Mouse (Mus musculus) limb, embryonic 13.5 days (tissue): ENCODE data around the gene Ssna1. TPM values are rescaled to one million over a fixed set of nuclear protein-coding genes. Genes with fewer than 3 reads are reported as not detected.
"Not testable (repeated sequence)": the region's sequence is repeated elsewhere in the genome, so short reads cannot be mapped to it uniquely, and the experiment has no call there.

Source experiments
- ATAC-seq: fragments of 200-750 bp; cut with Nextera tagmentation; 2 replicates; pipeline ENCODE4 v1.8.0; 2017; ENCODE audit warnings: low read depth, moderate number of reproducible peaks, moderate TSS enrichment; ENCODE audit not compliant: low FRiP score
- H3K27ac ChIP-seq: fragments of 300-500 bp; sonication (generic); 2 replicates; pipeline ENCODE4 v1.5.1; 2015; ENCODE audit warnings: inconsistent platforms, mild to moderate bottlenecking, moderate library complexity
- H3K27me3 ChIP-seq: fragments of 300-500 bp; sonication (generic); 2 replicates; pipeline ENCODE4 v1.6.1; 2015; ENCODE audit warnings: mild to moderate bottlenecking, inconsistent platforms
- H3K36me3 ChIP-seq: fragments of 300-500 bp; sonication (generic); 2 replicates; pipeline ENCODE4 v1.6.1; 2015; ENCODE audit warnings: inconsistent platforms, mild to moderate bottlenecking, moderate library complexity
- H3K4me1 ChIP-seq: fragments of 300-500 bp; sonication (generic); 2 replicates; pipeline ENCODE4 v1.6.1; 2015; ENCODE audit warnings: inconsistent platforms
- H3K4me2 ChIP-seq: fragments of 300-500 bp; sonication (generic); replicated peaks from 2 replicates; pipeline ENCODE4 v1.6.1; 2015; ENCODE audit warnings: inconsistent platforms, mild to moderate bottlenecking, moderate library complexity
- H3K4me3 ChIP-seq: fragments of 300-500 bp; sonication (generic); 2 replicates; pipeline ENCODE4 v1.5.1; 2015; ENCODE audit warnings: moderate library complexity, mild to moderate bottlenecking, inconsistent platforms
- H3K9ac ChIP-seq: fragments of 300-500 bp; sonication (generic); 2 replicates; pipeline ENCODE4 v1.6.1; 2015; ENCODE audit warnings: mild to moderate bottlenecking, inconsistent platforms
- H3K9me3 ChIP-seq: fragments of 300-500 bp; sonication (generic); 2 replicates; pipeline ENCODE4 v1.6.1; 2016; ENCODE audit warnings: inconsistent platforms
- WGBS: fragments of 180-500 bp; shearing (Covaris S2); methylation state at CpG from one replicate; pipeline ENCODE4 v1.1.7; 2015; 5-methylcytosine and 5-hydroxymethylcytosine counted together
- polyA plus RNA-seq: library from polyadenylated mRNA; unstranded; fragments of >200 nt; fragmentation: Nextera tagmentation; extraction: Ambion mirVana; gene quantifications from 2 replicates; pipeline ENCODE4 v1.2.1, GENCODE M21; 2015

Ssna1 gene
- polyA plus RNA-seq, 1 experiment from 2014 or later: 234 TPM

DNA sequence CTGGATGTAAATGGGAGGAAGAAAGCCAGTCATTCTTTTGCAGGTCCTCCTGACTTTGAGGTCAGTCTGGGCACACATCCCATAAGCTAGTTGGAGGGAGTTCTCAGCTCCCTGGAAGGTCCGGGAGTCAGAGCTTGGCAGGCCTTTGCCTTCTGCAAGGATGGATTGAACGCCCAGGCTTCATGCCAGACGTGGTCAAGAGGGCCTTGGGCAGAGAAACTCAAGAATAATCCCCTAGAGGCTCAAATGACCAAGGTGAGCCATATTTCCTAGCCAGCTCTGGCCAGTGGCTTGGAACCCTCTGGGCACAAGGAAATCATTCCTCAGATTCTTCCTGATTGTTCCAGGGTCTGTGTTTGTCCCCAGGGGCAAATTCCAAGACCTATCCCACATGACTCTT is 7.4 kb downstream of the Ssna1 start:
- peaks cover 14% of the 10 kb centered on the region for H3K36me3 ChIP-seq
- H3K27ac ChIP-seq: no peak overlapping the region
- peak overlapping the region; percentile 99; the same call in 1 of the 2 replicates for H3K4me2 ChIP-seq
- WGBS: 66% methylated on average over 3 of the region's 3 CpGs
- peaks cover 39% of the 10 kb centered on the region for H3K4me1 ChIP-seq
- peak overlapping the region; percentile 79 for H3K9ac ChIP-seq
- peaks cover 22% of the 10 kb centered on the region for H3K27me3 ChIP-seq
- no peak overlapping the region for H3K4me3 ChIP-seq
- ATAC-seq: no peak
- no peaks in the 10 kb centered on the region for H3K9me3 ChIP-seq

- Histone ChIP-seq H3K9ac (peak overlapping the region; percentile 79; the same call in 1 of the 2 replicates), H3K36me3 (peaks cover 9% of the 10 kb centered on the region), H3K4me1 (peaks cover 39% of the 10 kb centered on the region), H3K27ac (no peak overlapping the region), H3K4me3 (peak overlapping the region; percentile 68), H3K9me3 (no peaks in the 10 kb centered on the region), H3K4me2 (peak overlapping the region; percentile 99), H3K27me3 (peaks cover 22% of the 10 kb centered on the region)
- ATAC-seq: no peak
- 71% methylated on average over 5 of the region's 5 CpGs for WGBS
These were observed 8.0 kb downstream of the Ssna1 start for GRCm38 (mm10) chr2:25264286-25264660.

DNA sequence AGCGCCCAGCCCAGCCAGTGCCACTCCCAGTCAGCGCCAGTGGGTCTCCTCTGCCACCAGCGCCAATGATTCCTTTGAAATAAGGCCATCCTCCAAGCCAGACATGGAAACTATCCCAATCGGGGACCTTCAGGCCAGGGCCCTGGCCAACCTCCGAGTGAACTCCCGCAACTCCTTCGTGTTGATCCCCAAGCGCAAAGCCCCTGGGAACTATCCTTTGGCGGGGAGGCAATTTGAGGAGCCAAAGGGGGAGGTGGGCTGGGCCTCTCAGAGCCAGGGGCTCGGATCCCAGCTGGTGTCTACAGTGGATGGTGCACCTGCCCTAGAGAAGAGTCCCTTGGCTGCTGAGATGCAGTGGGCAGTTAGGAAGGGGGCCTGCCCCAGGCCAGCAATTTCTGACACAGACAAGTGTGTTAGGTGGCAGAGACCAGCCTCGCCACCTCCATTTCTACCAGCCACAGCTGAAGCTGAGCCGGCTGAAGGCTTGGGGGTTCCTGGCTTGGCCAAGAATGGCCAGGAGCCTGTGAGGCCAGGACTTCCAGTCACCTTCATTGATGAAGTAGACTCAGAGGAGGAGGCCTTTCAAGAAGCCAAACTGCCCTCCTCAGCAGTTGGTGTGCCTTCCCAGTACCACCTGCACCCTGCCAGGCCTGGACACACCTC is 8.5 kb downstream of the Ssna1 start:
- peaks cover 9% of the 10 kb centered on the region; the same call in 1 of the 2 replicates for H3K36me3 ChIP-seq
- peaks cover 22% of the 10 kb centered on the region for H3K27me3 ChIP-seq
- H3K4me3 ChIP-seq: peak overlapping the region; percentile 68
- no peak for ATAC-seq
- no peaks in the 10 kb centered on the region for H3K9me3 ChIP-seq
- 18% methylated on average over 12 of the region's 12 CpGs for WGBS
- peaks cover 39% of the 10 kb centered on the region for H3K4me1 ChIP-seq
- no peak overlapping the region for H3K27ac ChIP-seq
- peak overlapping the region; percentile 79 for H3K9ac ChIP-seq
- peak overlapping the region; percentile 99 for H3K4me2 ChIP-seq

DNA sequence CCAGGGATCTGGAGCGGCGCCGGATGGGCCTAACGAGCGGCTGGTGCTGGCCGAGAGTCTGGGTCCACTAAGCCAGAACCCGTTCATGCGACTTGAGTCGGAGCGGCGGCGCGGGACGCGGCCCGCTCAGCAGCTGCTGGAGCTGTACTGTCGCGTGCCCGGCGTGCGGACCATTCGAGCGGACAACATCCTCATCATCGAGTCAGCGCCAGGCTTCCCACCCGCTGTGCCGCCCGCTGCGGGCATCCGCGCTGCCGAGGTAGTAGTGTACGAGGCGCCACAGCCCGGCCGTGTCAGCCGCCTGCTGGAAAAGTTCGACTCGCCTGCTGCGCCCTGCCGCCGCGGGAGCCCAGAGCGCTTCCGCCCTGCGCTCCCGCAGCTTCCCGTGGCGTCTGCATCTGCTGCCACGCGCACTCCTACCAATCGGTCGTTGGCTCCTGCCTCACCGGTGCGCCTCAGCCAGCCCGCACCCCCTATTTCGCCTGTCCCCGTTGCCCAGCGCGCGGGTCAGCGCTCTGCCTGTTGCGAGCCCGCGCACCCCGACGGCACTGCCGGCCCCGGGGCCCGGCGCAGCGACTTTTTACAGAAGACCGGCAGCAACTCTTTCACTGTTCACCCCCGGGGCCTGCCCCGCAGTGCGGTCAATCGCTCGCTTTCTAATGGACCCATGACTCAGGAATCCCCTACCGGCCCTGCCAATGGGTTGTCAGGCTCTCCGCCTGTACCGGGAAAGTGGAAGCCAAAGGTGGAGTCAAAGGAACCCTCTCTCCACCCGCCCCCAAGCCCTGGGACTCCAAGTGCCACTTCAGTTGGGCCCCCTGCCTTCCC is 9.2 kb downstream of the Ssna1 start:
- WGBS: under 1% methylated on average over 82 of the region's 82 CpGs
- ATAC-seq: no peak
- Histone ChIP-seq H3K9ac (peak overlapping the region; percentile 79), H3K36me3 (0 out of 2 replicates have a peak, but pooled peaks cover 6% of the 10 kb centered on the region), H3K4me3 (peak overlapping the region; percentile 68), H3K4me2 (peak overlapping the region; percentile 99), H3K27me3 (peaks cover 22% of the 10 kb centered on the region), H3K4me1 (peaks cover 39% of the 10 kb centered on the region), H3K27ac (no peak overlapping the region), H3K9me3 (no peaks in the 10 kb centered on the region)

- peak; percentile 99 for ATAC-seq
- Histone ChIP-seq H3K9me3 (no peaks in the 10 kb centered on the region), H3K27me3 (peaks cover 22% of the 10 kb centered on the region), H3K4me1 (peaks cover 39% of the 10 kb centered on the region), H3K4me2 (peak within 1 kb of the TSS; percentile 99), H3K36me3 (0 out of 2 replicates have a peak, but pooled peaks cover 6% of the 10 kb centered on the region), H3K9ac (peak within 1 kb of the TSS; percentile 79), H3K27ac (no peak within 1 kb of the TSS), H3K4me3 (peak within 1 kb of the TSS; percentile 68)
- WGBS: under 1% methylated on average over 38 of the region's 39 CpGs
These were observed 9.9 kb downstream of the Ssna1 start, which contains the start of gene Tprn for GRCm38 (mm10) chr2:25262291-25262767. Gene Tprn (plus strand): TSS chr2:25262618.

GRCm38 (mm10) chr2:25261870-25262269 is 10.4 kb downstream of the Ssna1 start:
- Histone ChIP-seq H3K27me3 (peaks cover 22% of the 10 kb centered on the region), H3K4me2 (peak overlapping the region; percentile 99), H3K4me3 (peak overlapping the region; percentile 68), H3K9me3 (no peaks in the 10 kb centered on the region), H3K4me1 (peaks cover 39% of the 10 kb centered on the region), H3K36me3 (0 out of 2 replicates have a peak, but pooled peaks cover 6% of the 10 kb centered on the region), H3K27ac (no peak overlapping the region), H3K9ac (peak overlapping the region; percentile 45; the same call in 1 of the 2 replicates)
- ATAC-seq: no peak
- 50% methylated on average over 12 of the region's 12 CpGs for WGBS

DNA sequence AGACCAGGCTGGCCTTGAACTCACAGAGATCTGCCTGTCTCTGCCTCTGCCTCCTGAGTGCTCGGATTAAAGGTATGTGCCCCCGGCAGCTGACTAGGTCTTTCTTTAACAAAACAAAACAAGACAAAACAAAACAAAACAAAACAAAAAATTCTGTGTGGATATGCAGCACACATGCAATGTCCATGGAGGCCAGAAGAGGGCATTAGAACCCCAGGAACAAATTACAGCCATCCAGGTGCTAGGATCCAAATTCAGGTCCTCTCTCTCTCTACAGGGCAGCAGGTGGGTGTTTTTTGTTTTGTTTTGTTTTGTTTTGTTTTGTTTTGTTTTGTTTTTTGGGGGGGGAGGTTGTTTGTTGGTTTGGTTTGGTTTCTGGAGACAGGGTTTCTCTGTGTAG is 13.4 kb downstream of the Ssna1 start:
- Histone ChIP-seq H3K27ac (no peak overlapping the region), H3K4me1 (peaks cover 28% of the 10 kb centered on the region), H3K4me2 (no peak overlapping the region), H3K4me3 (no peak overlapping the region), H3K27me3 (peaks cover 9% of the 10 kb centered on the region), H3K36me3 (0 out of 2 replicates have a peak, but pooled peaks cover 6% of the 10 kb centered on the region), H3K9ac (no peak overlapping the region), H3K9me3 (no peaks in the 10 kb centered on the region)
- no peak for ATAC-seq
- 71% methylated on average over 2 of the region's 2 CpGs for WGBS

DNA sequence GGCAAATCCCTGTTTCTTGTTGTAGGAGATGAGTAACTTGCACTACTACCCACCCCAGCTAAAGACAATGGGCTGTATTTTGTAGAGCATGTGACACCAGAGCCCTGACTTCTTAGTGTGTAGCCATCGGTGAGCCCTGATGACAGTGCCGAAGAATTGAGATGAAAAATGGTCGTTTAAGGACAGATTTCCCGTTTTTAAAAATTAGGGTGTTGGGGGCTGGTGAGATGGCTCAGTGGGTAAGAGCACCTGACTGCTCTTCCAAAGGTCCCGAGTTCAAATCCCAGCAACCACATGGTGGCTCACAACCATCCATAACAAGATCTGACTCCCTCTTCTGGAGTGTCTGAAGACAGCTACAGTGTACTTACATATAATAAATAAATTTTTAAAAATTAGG is 15.0 kb downstream of the Ssna1 start:
- WGBS: 83% methylated on average over 5 of the region's 5 CpGs

DNA sequence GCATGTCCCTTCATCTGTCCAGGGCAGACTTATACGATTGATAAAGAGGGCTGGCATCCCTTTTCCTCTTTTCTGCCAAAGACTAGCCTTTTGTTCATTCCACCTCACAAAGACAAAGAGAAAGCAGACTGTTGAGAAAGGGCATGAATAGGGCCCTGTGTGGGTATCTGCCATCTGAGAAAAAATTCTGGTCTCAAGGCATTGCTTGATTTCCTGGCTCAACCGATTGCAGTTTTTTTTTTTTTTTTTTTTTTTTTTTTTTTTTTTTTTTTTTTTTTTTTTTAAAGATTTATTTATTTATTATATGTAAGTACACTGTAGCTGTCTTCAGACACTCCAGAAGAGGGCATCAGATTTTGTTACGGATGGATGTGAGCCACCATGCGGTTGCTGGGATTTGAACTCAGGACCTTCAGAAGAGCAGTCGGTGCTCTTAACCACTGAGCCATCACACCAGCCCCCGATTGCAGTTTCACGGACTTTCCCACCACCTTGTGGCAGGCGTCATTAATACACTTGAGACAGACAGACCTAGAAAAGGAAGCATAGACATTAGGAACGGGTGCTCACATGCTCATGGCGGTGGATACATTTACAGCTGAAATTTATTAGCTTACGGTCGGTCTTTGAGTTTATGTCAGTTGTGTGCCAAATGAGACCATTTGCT is 15.7 kb downstream of the Ssna1 start:
- not testable (repeated sequence) for H3K27me3 ChIP-seq, H3K27ac ChIP-seq, H3K9me3 ChIP-seq, ATAC-seq
- Histone ChIP-seq H3K4me2 (peak overlapping the region; percentile 99), H3K4me3 (peak overlapping the region; percentile 81), H3K4me1 (peaks cover 18% of the 10 kb centered on the region), H3K36me3 (peaks cover 20% of the 10 kb centered on the region), H3K9ac (peak overlapping the region; percentile 85)
- 56% methylated on average over 12 of the region's 12 CpGs for WGBS

More for the DNA sequence above, 15.0 kb downstream of the Ssna1 start:
- H3K9ac ChIP-seq, ATAC-seq, H3K27ac ChIP-seq, H3K4me2 ChIP-seq, H3K4me3 ChIP-seq, H3K27me3 ChIP-seq, H3K9me3 ChIP-seq: not testable (repeated sequence)
- Histone ChIP-seq H3K36me3 (peaks cover 13% of the 10 kb centered on the region; the same call in 1 of the 2 replicates), H3K4me1 (peaks cover 18% of the 10 kb centered on the region)

- H3K9ac ChIP-seq: peak within 1 kb of the TSS; percentile 85
- peak within 1 kb of the TSS; percentile 81 for H3K4me3 ChIP-seq
- H3K27me3 ChIP-seq: no peaks in the 10 kb centered on the region
- no peaks in the 10 kb centered on the region for H3K9me3 ChIP-seq
- 1% methylated on average over 39 of the region's 39 CpGs for WGBS
- H3K36me3 ChIP-seq: peaks cover 32% of the 10 kb centered on the region
- peak within 1 kb of the TSS; percentile 69 for H3K27ac ChIP-seq
- peaks cover 18% of the 10 kb centered on the region for H3K4me1 ChIP-seq
- peak within 1 kb of the TSS; percentile 99 for H3K4me2 ChIP-seq
- peak; percentile 89 for ATAC-seq
These were observed 16.9 kb downstream of the Ssna1 start, which contains the start of gene Tmem203 for GRCm38 (mm10) chr2:25255284-25255779. Gene Tmem203 (plus strand): TSS chr2:25255439.

DNA sequence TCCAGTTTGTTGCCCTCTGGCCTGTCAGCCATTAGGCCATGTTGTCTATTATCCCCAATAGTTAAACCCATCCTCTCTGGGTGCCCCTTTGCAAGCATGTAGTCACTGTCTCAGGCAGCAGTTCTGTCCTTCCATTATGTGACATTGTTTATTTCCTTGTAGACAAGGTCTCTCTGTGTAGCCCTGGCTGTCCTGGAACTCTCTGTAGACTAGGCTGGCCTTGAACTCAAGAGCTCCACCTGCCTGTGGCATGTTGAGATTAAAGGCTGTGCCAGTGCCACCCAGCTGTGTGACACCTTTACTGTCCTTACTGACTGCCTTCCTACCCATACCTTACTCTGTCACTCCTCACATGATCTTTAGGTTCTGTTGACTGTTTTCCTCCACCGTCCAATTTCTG is 19.9 kb downstream of the Ssna1 start:
- H3K4me2 ChIP-seq: no peak overlapping the region
- 85% methylated on average over 1 of the region's 1 CpGs for WGBS
- no peaks in the 10 kb centered on the region for H3K27me3 ChIP-seq
- H3K9me3 ChIP-seq: no peaks in the 10 kb centered on the region
- H3K9ac ChIP-seq: no peak overlapping the region
- peaks cover 56% of the 10 kb centered on the region for H3K36me3 ChIP-seq
- H3K4me1 ChIP-seq: peaks cover 18% of the 10 kb centered on the region
- no peak for ATAC-seq
- no peak overlapping the region for H3K4me3 ChIP-seq
- no peak overlapping the region for H3K27ac ChIP-seq
